Comparison of ENCODE assay signal across 9 mouse cellular contexts in the genomic region with DNA sequence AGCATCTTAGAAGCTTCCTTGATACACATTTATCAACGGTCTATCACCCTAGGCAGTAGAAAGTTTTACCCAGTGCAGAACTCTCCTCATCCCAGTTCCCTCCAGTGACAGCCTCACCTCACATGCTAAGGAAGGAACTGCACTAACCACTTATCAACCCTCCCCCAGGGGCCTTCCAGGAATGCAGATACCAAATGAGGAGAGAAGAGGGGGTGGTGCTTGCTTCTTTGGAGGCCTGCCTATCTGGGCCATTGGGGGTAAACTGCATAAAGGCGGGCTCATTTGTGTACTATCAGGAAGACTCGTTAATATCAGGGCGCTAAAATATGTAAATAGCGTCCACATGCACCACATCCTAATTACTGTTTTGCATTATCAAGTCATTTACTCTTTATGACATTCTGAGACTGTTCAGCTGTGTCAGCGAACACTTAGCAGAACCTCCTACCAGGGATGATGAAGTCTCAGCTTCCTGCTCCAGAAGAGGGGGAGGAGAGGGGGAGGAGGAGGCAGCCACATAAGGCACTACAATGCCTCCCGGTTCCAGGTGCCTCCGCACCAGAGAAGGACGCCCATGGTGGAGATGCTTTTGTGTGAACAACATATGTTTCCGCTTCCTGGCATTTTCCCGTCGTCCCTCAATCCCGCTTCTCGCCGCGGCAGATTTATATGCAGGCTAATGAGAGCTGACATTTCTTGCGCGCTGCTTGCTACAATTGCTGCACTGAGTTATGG.
DNase-seq lines count a peak whose midpoint lies in the region; ATAC-seq lines count a peak whose summit lies in the region.
"Had no signal": no experiment of that assay in that cellular context is flagged by ENCODE, and none has a peak within 500 bp of the region (broad histone marks: within the 10 kb centered on the region; RNA-seq: fewer than 3 reads in every experiment).

No protein-coding gene starts in this region.

- peaks cover 9% of the 10 kb centered on the region; the same call in 1 of the 2 replicates for H3K4me1 ChIP-seq in heart, embryonic 12.5 days (replicated peaks)
- H3K4me1 ChIP-seq in limb, embryonic 11.5 days (ENCODE audit: control insufficient read depth, insufficient read depth, low read length), result peaks cover 15% of the 10 kb centered on the region

- ATAC-seq in heart, embryonic 12.5 days (ENCODE audit: insufficient number of reproducible peaks, low FRiP score), result no peak
- ATAC-seq in frontal cortex, adult (ENCODE audit: low TSS enrichment), result peak; percentile 88
- no peak for ATAC-seq in limb, embryonic 11.5 days (ENCODE audit: insufficient number of reproducible peaks, low FRiP score, low TSS enrichment, low read depth)

- H3K27ac ChIP-seq in heart, embryonic 12.5 days (ENCODE audit: poor library complexity, severe bottlenecking), result no peak overlapping the region
- H3K27ac ChIP-seq in limb, embryonic 11.5 days (replicated peaks; ENCODE audit: low read depth, low read length), result 0 out of 2 replicates have a peak overlapping the region, but pooled peaks have one; percentile 12

- intact Hi-C loops in heart, postnatal 14 days (cut with DNase I), result no loop called here
- intact Hi-C loops in gastrocnemius, postnatal 36 days (cut with DNase I), result no loop called here

- H3K4me2 ChIP-seq in heart, embryonic 12.5 days, result peak overlapping the region; percentile 53
- peak overlapping the region; percentile 47 for H3K4me2 ChIP-seq in limb, embryonic 11.5 days (ENCODE audit: low read depth, severe bottlenecking)

- 42% methylated on average over 18 of the region's 18 CpGs for WGBS in heart, embryonic 12.5 days
- WGBS in limb, embryonic 11.5 days, result 25% methylated on average over 18 of the region's 18 CpGs

- H3K9ac ChIP-seq in heart, embryonic 12.5 days, result no peak overlapping the region
- H3K9ac ChIP-seq in limb, embryonic 11.5 days (ENCODE audit: low read length), result 0 out of 2 replicates have a peak overlapping the region, but pooled peaks have one; percentile 40

- DNase-seq in heart, postnatal 14 days, result no peak
- DNase-seq in cerebellum, adult 11-12 months, result peak; percentile 85
- peak; percentile 86 for DNase-seq in limb, embryonic 11.5 days (ENCODE audit: low spot score)
- DNase-seq in right cerebral cortex, postnatal 4 days, result peak; percentile 22
- no peak for DNase-seq in gastrocnemius, postnatal 36 days
- no peak for DNase-seq in gastrocnemius, postnatal 25 days

- peaks cover 4% of the 10 kb centered on the region; the same call in 1 of the 2 replicates for H3K27me3 ChIP-seq in heart, embryonic 12.5 days (replicated peaks)
- no peaks in the 10 kb centered on the region for H3K27me3 ChIP-seq in limb, embryonic 11.5 days (ENCODE audit: control insufficient read depth, insufficient read depth, low read length)

- H3K4me3 ChIP-seq in heart, embryonic 12.5 days, result 0 out of 2 replicates have a peak overlapping the region, but pooled peaks have one; percentile 11
- peak overlapping the region; percentile 19 for H3K4me3 ChIP-seq in limb, embryonic 11.5 days (ENCODE audit: low read depth, low read length)
- H3K4me3 ChIP-seq: myocyte had no signal

- no peaks in the 10 kb centered on the region for H3K9me3 ChIP-seq in heart, embryonic 12.5 days (replicated peaks)
- no peaks in the 10 kb centered on the region for H3K9me3 ChIP-seq in limb, embryonic 11.5 days (ENCODE audit: control insufficient read depth, low read length)

- no peaks in the 10 kb centered on the region for H3K36me3 ChIP-seq in heart, embryonic 12.5 days
- no peaks in the 10 kb centered on the region for H3K36me3 ChIP-seq in limb, embryonic 11.5 days (ENCODE audit: control insufficient read depth, insufficient read depth, low read length)

Comparison
In these comparisons a context has a peak if more than half of its experiments do, and no peak if none do; other contexts are left out.
1. DNase-seq: peak in cerebellum, adult 11-12 months (single experiment), limb, embryonic 11.5 days (single experiment) and right cerebral cortex, postnatal 4 days (single experiment); none in heart, postnatal 14 days (0 of 2), gastrocnemius, postnatal 36 days (0 of 2) and gastrocnemius, postnatal 25 days (single experiment).